Mouse (Mus musculus) megakaryocyte, adult 5-6 weeks (primary cell): Measurements from ENCODE around the gene Tnfrsf18. TPM values are rescaled to one million over a fixed set of nuclear protein-coding genes. Genes with fewer than 3 reads are reported as not detected.

Source experiments
- ATAC-seq: 2 replicates; pipeline ENCODE4 v1.8.0; 2016; ENCODE audit warnings: mild to moderate bottlenecking, inconsistent platforms; ENCODE audit not compliant: poor library complexity, severe bottlenecking
- total RNA-seq, 2 experiments: library from RNA; stranded (forward) in 1 of 2; stranded (reverse) in 1 of 2; fragments of 153-499, 151-499 nt in 1 of 2; fragments of 221-1000, 200-1000 nt in 1 of 2; gene quantifications; 2 replicates each; pipeline versions ENCODE4 v1.2.3 to v1.2.4; 2015 to 2017

The Tnfrsf18 gene
- total RNA-seq, 2 experiments from 2014 or later, result 2.7 to 6.0 TPM

DNA sequence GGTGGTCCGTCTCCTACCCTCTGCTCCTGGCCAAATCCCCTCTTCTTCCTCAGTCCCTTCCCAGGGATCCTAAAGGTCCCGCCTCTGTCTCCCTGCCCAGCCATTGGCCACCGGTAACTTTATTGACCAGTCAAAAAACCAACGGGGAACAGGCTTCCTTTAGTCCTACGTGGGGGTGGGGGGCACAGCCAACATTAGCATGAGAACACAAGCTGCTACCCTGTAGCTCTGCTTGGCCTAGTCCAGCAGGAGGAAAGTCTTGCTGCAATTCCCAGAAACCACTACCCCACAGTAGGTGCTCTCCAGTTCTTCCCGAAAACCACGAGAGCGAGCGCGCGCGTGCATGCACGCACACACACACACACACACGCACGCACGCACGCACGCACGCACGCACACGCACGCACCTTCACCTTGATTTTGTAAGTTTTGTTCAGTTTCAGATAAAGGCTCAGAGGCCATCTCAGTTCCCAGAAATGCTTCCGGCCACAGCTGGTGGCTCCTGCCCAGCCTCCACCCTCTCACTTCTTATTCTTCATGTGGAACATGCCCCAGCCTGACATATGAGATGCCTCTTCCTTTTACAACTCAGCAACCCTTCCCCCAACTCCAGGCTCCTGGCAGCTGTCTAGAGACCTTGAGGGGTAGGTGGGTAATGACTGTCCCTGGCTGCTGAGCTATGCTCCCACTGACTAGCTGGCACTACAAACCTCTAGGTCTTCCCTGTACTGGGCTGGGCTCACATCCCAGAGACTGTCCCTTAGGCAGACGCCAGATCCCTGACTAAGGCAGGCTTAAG, 5.8 kb downstream of the Tnfrsf18 start:
- ATAC-seq, result peak; percentile 68

DNA sequence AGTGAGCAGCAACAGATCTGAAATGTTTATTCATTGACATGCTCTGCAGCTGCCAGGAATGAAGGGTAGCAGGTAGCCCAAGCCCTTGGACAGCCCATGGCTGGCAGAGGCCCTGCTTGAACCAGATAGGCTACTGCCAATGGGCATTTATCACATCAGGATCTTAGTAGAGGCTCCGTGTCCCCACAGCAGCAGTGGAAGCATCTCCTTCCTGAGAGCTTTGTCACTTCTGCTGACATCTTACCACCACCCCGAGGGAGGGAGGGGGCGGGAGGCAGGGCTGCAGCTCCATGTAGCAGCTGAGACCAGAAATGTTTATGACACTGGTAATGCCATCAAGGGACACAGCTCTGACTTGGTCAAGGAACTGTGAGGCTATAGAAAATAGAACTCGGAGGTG, 6.9 kb downstream of the Tnfrsf18 start:
- ATAC-seq, result no peak

- peak; percentile 73 for ATAC-seq
These were observed 7.6 kb downstream of the Tnfrsf18 start for GRCm38 (mm10) chr4:156033476-156034119.

DNA sequence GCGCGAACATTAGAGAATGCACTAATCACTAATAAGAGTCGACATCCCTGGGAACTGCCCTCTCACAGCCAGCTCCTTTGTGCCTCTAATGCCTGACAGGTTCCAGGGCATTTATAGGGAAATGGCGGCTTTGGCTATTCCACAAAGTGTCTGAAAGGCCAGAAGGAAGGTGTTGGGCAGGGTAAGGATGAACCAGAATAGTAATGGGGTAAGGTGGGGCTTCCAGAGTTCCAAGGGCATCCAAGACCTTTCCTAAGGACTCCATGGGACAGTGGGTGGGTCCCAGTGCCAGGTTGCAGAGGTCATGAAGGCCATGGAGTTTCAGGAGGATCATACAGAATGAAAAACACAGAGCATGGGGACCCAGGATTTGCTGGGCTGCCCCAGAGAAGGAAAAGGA, 8.3 kb downstream of the Tnfrsf18 start:
- no peak for ATAC-seq

- peak; percentile 16; the same call in 1 of the 2 replicates for ATAC-seq
These were observed 8.9 kb downstream of the Tnfrsf18 start for GRCm38 (mm10) chr4:156034901-156035300.

GRCm38 (mm10) chr4:156044754-156045153, 18.8 kb downstream of the Tnfrsf18 start:
- ATAC-seq, result no peak

GRCm38 (mm10) chr4:156049779-156050178, 23.8 kb downstream of the Tnfrsf18 start:
- ATAC-seq, result peak; percentile 55

- ATAC-seq, result no peak
These were observed 24.5 kb downstream of the Tnfrsf18 start for GRCm38 (mm10) chr4:156050391-156050980.

- no peak for ATAC-seq
These were observed 27.1 kb downstream of the Tnfrsf18 start for GRCm38 (mm10) chr4:156053113-156053512.

GRCm38 (mm10) chr4:156054130-156054529, 28.2 kb downstream of the Tnfrsf18 start:
- ATAC-seq, result no peak

- no peak for ATAC-seq
These were observed 28.6 kb downstream of the Tnfrsf18 start for GRCm38 (mm10) chr4:156054606-156055005.

DNA sequence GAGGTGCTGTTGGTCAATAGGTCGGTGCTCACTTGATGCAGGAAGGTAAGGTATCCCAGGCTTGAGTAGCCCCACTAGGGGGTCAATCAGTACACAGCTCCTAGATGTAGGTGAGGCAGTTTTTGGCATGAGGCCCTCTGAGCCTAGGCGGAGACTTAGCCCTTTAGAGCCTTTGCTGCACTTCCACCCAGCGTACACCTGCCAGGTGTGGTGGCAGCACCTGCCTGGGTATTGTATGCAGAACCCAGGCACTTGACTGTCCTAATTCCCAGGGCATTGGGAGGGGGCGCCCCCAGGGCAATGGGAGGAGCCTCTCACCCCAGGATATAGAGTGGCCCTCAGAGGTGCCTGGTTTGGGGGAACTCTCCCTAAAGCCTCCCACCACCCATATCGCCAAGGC, 29.2 kb downstream of the Tnfrsf18 start:
- no peak for ATAC-seq

DNA sequence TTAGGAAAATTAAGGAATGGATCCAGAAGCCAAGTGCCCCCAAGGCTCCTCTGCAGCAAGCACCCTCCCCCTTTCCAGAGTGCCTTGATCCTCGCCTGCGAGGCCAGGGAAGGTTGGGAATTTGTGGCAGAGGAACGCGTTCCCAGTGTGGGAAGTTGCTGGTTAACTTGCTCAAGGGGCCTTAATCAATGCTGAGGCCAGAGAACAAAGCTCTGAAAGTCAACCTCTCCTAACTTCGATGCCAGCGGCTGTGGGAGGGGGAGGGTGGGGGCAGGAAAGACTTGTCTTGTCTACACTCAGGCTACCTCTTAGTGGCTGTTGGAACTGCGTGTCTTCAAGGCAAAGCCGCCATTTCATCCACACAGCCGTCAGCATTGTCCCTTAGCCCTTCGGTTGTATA, 31.7 kb downstream of the Tnfrsf18 start:
- no peak for ATAC-seq

GRCm38 (mm10) chr4:156058826-156059225, 32.9 kb downstream of the Tnfrsf18 start:
- no peak for ATAC-seq

GRCm38 (mm10) chr4:156059261-156059660, 33.3 kb downstream of the Tnfrsf18 start, which contains the start of gene Ttll10:
TSS of gene Ttll10 (minus strand) at chr4:156059414.
- no peak for ATAC-seq

DNA sequence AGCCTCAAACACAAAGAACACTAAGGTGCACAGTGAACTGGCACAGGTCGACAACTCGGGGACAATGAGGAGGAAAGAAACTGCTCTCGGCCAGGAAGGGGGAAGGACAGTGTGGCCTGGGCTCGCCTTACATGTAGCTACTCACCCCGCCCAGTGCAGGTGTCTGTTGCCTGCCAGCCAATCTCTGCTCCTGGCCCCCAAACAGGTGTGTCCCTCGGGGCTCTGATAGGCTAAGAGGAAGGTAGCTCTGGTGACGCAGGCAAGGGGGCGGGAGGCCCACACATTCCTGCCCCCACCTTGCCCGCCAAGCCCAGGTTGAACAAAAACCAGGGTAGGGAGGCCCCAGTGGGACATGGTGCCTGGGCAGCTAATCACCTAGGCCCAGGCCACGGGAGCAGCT, 33.7 kb downstream of the Tnfrsf18 start:
- ATAC-seq, result no peak

DNA sequence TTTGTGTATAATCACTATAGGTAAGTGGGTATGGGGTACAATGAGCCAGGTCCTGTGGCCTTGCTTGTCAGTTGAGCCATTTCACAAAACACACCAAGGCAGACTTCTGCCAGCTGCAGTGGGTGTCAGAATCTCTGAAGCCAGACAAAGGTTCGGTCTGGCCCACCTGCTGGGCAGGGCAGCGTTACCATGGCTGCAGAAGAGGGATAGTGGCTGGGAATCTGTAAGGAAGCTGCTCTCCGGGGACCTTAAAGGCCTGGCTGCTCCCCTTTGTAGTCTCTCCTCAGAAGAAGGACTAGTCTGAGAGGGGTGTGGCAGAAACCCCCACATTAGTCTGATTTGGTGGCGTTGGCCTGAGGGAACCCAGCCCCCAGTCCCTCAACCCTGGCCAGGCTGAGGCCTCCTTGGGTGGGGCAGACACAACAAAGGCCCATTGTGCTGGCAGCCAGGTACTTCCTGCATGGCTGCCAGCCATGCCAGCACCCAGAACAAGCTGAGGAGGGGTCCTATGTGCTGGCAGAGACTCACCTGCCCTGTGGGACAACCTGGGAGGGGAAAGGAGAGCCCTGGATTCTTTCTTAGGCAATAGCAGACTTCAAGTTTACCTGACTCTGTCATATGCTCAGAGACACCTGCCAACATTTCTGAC, 38.0 kb downstream of the Tnfrsf18 start:
- no peak for ATAC-seq

- ATAC-seq, result no peak
These were observed 38.5 kb downstream of the Tnfrsf18 start for GRCm38 (mm10) chr4:156064510-156064897.

DNA sequence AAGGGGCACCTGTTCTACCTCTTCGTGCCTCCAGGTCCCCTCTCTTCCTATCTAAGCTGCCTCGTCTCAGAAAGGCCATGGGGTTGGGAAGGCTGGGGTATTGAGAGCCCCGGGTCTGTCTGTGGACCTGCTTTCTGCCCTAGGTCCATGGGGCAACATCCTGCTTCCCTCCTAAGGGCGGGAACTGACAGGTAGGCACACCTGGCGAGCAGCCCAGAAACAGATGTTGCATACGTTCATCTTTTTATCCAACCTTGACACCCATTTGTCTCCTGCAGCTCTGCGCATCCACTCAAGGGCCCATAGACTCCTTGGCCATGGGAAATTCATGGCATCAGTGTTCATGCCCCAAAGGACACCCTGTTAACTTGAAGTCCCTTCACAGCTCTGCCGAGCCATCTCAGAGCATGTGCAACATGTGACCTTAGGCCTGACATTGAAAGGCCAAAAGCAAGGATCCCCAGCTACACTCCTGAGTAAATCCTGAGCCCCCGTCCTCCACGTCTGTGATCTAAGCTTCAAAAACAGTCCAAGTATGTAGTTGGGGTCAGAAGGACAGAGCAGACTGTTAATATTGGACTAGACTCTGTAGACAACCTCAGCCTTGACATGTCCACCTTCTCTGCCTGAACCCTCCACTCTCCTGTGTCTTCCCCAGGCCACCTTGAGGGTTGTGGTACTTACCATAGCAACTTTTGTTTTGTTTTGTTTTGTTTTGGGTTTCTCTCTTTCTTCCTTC, 39.4 kb downstream of the Tnfrsf18 start:
- no peak for ATAC-seq

DNA sequence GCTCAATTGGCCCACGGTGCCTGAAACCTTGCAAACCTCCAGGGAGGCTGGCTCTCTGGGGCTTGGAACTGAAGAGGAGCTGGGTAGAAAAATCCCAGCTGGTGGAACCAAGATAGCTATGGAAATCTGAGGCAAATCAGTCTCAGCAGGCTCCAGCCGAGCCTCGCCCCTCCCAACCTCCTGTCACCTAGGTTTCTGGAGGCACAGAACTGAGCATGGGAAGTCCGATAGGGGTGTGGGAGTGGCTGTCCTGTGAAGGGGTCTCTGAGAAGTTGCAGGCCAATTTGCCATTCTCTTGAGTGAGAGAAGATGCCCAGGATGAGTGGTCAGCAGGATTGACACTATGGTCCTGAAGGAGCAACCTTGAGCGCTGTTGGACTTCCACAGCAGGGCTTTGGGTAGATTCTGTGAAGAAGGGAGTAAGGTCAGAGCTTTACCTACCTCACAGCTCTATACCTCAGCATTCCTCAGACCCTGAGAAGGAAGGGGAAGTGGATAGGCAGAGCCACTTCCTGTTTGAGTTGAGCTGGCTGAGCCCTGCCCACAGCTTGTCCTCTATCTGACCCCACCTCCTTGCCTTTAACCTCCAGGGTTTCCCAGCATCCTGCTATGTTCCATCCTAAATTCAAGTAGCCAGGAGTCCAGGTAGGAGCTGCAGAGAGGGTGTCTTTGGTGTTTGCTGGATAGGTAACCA, 41.4 kb downstream of the Tnfrsf18 start:
- ATAC-seq, result peak; percentile 98
